Mouse (Mus musculus) kidney, adult 10 weeks (tissue): Measurements from ENCODE around the gene Igbp1. TPM values are rescaled to one million over a fixed set of nuclear protein-coding genes. Genes with fewer than 3 reads are reported as not detected.

Experiments
- polyA plus RNA-seq: library from polyadenylated mRNA; stranded (reverse); fragments of 350-450 nt; fragmentation: Illumina TruSeq; extraction: RNeasy Lipid Tissue Mini Kit (QIAGEN cat#74804); gene quantifications from one replicate; pipeline ENCODE4 v1.2.3, GENCODE M21; 2014; ENCODE audit warnings: low read depth, low replicate concordance

The Igbp1 gene
- 121 TPM for polyA plus RNA-seq

DNA sequence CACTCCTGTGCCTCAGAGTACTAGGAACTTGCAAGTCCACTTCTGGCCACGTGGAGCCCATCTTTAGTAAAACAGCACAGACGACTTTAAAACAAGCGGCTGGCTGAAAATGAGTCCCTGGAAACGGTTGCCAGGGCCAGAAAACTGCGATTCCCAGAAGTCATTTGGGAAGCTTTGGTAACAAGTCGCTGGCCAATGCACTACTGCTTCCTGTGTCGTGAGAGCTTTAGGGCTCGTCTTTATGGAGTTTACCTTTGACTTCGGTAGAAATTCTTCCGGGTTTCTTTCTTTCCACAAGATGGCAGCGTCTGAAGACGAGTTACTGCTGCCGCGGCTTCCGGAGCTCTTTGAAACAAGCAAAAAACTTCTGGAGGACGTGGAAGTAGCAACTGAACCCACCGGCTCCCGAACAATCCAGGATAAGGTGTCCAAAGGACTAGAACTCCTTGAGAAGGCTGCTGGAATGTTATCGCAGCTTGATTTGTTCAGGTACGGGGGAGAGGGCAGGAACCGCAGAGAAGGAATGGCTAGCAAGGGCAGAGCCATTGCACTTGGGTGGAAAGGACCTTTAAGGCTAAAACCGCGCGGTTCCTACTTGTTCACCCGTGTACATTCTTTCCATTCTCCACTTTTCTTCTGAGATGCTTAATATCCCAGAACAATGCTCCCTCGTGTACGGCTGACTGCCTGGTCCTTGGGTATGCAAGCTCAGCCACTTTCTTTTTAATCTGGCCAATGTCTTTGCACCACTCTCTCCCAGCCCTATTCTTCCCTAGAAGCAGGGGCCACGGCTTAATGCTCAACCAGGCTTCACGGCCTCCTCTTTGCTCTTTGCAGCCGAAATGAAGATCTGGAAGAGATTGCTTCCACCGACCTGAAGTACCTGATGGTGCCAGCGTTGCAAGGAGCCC is at the start of gene Igbp1:
TSS of gene Igbp1 (plus strand) at position 224 of the 911 bp plus-strand sequence.

DNA sequence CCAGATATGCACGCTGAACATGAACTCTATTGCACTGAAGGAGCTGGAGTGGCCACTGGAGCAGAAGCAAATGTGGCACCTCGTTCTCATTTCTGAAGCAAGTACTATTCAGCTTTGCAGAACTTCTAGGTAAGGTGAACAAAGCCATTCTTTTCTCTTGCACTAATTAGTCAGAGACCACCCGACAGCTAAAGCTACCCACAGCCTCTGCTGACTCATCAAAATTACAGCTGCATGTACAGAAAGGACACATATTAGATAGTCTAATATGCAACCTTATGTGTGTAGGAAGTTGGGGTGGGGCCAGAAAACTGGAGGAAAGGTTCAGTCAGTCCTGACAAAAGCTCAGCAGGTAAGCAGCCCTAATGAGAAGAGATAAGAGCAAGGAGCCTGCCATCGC is 30.4 kb downstream of the Igbp1 start, which contains the start of gene Dgat2l6:
TSS of gene Dgat2l6 (plus strand) at position 368 of the 400 bp plus-strand sequence.

Other genes with a start within 250 kb of the Igbp1 start
- gene Otud6a, start 65.3 kb upstream of the Igbp1 start, polyA plus RNA-seq: not detected
- gene Awat2, start 51.6 kb upstream of the Igbp1 start, polyA plus RNA-seq: 0.28 TPM
- not detected for gene Dgat2l6, start 30.5 kb downstream of the Igbp1 start, polyA plus RNA-seq
- not detected for gene Awat1, start 78.0 kb downstream of the Igbp1 start, polyA plus RNA-seq
- not detected for gene P2ry4, start 100.6 kb downstream of the Igbp1 start, polyA plus RNA-seq
- gene Arr3, start 111.2 kb downstream of the Igbp1 start, polyA plus RNA-seq: not detected
- gene Kif4, start 131.4 kb downstream of the Igbp1 start, polyA plus RNA-seq: 0.16 TPM
- 73.7 TPM for gene Pdzd11, start 132.3 kb downstream of the Igbp1 start, polyA plus RNA-seq
- 0.69 TPM for gene Gdpd2, start 235.6 kb downstream of the Igbp1 start, polyA plus RNA-seq